Mouse (Mus musculus) adrenal gland, adult 2 months (tissue): ENCODE results near the gene Ephb3. TPM values are rescaled to one million over a fixed set of nuclear protein-coding genes. Genes with fewer than 3 reads are reported as not detected.

Source experiments
- DNase-seq: peaks from one replicate; pipeline ENCODE4 v3.0.0; 2021
- polyA plus RNA-seq: library from polyadenylated mRNA; depleted of rRNA; stranded (reverse); fragments of >200 nt; gene quantifications from 2 replicates; pipeline ENCODE4 v1.2.3, GENCODE M21; 2012
- total RNA-seq, 2 experiments: library from RNA; stranded (reverse); gene quantifications; 2 replicates each; pipeline ENCODE4 v1.2.3; 2021

Gene Ephb3
- total and polyA plus RNA-seq, 3 experiments: 0.78 to 2.9 (median 1.8) TPM

DNA sequence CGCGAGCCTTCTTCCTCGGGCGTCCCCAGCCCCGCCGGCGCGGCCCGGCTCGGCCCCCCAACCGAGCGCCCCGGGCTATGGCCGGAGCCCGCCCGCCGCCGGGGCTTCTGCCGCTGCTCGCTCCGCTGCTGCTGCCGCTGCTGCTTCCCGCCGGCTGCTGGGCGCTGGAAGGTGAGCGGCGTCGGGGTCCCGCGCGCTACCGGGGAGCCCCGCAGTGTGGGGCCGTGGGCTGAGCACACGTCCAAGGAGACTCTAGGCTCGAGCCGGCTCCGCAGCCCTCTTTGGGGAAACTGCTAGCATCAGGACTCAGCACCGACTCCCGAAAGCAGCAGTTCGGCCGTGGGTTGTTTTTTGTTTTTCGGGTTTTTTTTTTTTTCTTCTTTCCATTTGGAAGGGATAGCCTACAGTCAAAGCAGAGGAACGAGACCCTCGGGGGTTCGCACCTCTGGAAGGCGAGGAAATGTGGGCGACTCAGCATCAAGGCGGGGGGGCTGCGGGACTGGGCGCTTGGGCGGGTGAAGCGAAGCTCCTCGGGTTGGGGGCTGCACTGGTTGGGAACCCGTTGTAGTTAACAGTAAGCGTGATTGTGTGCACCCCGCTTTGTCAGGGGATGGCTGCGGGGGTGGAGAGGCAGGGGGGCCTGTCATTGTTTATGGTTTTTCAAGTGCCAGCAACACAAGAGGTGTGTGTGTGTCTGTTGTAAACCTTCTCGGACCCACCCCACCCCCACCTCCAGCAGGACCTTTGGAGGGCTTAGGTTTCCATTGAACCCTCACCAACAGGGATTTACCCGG lies 735 bp downstream of the Ephb3 start:
- DNase-seq: no peak

DNA sequence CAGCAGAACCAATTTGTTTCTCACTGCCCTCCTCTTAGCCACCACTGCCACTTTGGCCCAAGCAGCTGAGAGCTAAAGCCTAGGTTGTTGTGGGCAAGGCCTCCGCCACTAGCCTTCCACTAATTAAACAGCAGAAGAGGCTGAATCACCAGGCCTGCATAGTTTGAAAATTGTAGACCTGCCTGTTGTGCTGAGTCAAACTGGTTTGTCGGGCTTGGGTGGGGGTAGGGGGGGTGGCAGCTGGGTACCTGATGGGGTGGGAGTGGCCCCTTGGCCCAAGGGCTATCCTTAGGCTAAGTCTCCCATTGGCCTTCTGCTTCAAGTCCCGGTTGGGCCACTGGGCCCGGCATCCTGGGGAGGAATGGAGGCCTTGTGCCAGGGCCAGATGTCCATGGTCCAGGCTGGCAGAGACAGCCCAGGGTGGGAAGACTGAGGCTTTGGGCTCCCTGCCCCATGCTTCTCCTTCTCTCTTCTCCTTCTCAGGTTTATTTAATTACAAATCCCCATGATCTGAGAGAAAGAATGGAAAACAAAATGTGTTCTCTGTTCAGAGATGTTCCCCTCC lies 3.5 kb downstream of the Ephb3 start:
- no peak for DNase-seq

DNA sequence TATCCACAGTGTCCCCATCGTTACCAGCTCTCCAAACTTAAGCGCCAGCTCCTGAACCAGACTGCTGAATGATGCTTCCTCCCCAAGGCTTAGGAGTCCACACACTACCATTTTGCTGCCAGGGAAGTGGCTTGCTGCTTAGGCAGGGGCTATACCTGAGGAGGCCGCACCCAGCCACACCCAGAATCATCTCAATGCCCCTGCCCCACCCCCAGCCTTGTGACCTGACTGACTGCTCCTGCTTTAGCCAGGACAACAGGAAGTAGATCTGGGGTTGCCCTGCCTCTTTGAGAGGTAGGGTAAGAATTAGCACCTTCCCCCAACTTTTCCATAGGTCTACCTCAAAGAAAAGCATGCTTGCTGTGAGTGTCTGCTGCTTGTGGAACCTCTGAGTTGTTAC lies 4.7 kb downstream of the Ephb3 start:
- DNase-seq: no peak

DNA sequence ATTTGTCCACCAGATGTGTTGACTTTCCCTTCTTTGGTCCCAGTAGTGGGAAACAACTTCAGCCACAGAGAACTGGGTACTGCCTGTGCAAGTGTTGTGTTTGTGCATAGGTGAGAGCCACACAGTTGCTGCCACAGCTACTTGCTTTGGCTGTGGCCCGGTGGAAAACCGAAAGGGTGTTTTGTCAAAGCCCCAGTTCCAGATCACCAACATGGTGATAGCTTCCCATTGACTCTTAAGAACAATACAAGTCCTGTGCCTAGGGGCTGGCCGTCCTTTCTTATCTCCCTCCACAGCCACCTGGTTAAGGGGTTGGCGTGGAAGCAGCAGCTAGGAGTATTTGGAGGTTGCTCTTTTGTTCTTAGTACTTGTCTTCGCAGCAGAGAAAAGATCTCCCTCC lies 5.6 kb downstream of the Ephb3 start:
- DNase-seq: no peak

DNA sequence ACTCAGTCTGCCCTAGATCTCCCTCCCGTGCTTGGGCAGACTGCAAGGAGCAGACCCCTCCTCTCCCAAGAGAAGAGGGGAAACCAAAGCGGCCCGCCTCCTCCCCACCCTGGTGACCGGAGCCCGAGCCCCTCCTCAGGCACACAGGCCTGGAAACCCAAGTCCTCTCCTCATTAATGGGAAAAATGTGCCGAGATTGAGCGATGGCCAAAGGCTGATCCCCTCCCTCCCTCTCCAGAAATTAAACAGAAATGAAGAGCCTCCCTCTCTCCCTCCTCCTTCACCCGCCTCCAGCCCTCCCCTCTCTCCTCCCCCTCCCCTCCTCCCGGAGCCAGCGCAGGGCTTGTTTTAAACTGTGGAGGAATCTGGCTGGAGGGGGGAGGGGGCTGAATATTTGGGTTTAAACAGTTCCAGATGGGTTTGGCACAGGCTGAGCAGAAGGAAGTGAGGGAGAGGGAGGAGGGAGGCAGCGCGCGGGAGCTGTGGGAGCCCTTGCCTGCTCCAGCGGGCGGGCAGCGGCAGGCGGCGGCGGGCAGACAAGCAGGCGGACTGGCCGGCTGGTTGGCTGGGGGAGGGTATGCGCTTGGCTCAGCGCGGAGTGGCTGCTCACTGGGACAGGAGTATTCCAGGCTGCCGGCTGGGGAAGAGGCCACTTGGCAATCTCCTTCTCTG lies 6.2 kb downstream of the Ephb3 start:
- peak; percentile 79 for DNase-seq

DNA sequence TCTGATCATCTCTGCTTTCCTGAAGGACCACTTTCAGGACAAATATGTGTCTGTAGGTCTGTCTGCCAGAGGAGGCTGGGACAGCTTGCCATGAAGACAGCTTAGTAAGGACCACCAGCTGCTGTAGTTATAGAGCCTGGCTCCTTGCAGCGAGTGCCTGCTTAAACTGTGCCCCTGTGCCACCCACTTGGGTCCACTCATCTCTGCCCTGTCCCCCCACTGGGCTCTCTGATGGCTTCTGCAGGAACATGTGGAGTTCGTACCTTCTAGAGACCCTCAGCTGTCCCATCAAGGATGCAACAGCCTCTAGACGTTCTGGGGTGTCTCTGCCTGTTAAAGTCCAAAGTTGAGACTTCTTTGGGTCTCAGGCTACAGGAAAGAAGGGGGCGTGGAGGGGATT lies 6.9 kb downstream of the Ephb3 start:
- DNase-seq: no peak

DNA sequence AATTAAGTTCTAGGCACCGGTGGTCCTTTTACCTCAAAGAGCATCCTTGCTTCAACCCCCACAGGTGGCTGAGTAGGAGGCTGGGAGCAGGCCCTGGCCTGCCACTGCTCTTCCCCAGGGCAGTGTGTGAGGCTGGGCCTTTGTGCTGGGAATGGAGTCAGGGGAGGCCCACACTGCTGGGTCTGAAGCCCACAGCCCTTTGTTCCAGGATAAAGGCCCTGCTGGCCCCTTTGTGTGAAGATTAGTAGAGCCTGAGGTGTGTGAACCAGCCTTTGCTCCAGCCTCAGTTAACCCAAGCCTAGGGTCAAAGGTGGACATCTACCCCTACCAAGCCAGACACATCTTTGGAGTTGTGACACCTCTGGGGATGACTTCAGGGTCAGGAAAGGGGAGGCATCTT lies 7.8 kb downstream of the Ephb3 start:
- no peak for DNase-seq

DNA sequence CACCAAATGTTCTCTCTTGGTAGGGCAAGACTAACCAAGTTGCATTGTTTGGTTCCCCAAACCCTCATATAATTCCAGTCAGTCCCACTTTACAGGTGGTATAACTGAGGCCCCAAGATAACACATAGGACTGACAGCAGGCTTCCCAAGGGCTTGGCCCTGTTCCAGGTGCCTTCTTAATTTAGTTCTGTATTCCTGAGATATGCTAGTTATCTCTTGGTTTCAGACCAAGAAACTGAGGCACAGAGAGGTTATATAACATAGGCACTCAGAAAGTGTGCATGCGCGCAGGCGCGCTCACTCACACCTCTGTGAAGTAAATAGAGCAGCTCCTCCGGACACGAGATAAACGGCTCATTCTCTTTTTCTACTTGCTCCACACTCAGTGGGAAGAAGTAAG lies 9.4 kb downstream of the Ephb3 start:
- DNase-seq: no peak

DNA sequence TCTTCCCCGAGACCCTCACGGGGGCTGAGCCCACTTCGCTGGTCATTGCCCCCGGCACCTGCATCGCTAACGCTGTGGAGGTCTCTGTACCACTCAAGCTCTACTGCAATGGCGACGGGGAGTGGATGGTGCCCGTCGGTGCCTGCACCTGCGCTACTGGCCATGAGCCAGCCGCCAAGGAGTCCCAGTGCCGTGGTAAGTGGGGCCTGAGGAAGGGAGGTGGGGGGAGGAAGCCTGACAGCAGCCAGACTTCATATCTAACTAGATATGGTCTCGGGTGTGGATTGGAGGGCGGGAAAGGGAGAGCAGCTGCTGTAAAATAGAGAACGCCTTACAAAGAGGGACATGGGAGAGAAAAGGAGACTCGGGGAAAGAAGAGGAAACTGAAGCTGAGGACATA lies 10.2 kb downstream of the Ephb3 start:
- DNase-seq: no peak

DNA sequence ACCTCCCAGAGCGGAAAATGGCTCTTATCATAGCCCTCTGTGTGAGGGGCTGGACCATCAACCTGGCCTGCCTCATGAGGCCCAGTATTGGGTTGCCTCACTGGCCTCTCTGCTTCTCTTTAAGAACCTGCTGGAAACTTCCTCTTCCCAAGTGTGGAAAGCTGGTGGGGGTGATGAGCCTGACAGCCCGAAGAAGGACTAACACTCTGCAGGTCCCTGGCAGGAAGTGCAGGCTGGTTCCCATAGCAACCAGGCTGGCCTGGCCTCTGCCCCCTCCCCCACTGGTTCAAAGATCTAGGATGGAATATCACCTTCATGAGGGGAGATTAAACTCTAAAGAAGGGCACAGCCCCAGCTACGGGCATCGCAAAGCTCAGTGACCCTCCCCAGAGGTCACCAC lies 11.5 kb downstream of the Ephb3 start:
- DNase-seq: no peak

DNA sequence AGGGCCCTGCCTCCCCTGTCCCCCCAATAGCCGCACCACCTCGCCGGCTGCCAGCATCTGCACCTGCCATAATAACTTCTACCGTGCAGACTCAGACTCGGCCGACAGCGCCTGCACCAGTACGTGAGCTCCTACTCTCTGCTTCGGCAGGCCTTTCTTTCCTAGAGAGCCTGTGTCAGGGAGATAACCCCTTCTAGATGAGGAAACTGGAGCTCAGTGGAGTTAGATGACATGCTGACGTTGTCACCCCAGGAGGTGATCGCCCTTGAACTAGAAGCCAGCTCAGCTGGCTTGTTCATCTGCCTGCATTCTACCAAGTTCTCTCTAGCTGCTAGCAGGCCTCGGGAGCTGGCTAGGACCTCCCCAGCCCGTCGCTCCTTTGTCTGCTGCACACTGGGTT lies 12.7 kb downstream of the Ephb3 start:
- no peak for DNase-seq

DNA sequence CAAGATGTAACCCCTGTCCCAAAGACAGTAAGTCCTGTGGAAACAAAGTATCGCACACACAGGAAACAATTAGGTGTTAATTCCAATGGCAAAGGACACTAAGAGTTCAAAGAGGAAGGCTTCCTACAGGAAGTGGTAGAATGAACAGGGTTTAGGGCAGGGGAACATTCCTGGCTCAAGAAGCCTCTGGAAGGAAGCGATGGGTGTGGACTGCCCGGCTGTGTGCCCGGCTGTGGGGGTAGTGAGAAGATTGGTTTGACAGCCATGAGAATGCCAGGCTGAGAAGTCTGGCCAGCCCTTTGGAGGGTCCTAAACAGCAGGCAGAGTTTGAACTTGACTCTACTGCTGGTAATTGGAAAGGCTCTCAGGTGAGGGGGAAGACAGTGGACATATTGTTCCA lies 15.1 kb downstream of the Ephb3 start:
- no peak for DNase-seq

DNA sequence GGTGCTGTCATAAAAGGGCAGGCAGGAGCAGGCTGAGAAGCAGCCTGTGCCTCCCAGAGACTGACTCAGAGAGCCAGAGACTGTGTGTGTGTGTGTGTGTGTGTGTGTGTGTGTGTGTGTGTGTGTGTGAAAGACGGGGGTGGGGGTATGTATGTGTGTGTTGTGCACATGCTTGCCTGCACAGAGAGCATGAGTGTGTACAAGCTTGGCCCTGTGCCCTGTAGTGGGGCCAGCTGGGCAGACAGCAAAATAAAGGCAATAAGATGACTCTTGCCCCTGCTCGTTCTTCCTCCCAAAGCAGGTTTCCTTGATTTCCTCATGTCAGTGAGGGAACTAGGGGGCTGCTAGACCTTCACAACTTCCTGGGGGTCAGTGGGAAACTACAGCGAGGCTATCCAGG lies 18.5 kb downstream of the Ephb3 start:
- DNase-seq: no peak

DNA sequence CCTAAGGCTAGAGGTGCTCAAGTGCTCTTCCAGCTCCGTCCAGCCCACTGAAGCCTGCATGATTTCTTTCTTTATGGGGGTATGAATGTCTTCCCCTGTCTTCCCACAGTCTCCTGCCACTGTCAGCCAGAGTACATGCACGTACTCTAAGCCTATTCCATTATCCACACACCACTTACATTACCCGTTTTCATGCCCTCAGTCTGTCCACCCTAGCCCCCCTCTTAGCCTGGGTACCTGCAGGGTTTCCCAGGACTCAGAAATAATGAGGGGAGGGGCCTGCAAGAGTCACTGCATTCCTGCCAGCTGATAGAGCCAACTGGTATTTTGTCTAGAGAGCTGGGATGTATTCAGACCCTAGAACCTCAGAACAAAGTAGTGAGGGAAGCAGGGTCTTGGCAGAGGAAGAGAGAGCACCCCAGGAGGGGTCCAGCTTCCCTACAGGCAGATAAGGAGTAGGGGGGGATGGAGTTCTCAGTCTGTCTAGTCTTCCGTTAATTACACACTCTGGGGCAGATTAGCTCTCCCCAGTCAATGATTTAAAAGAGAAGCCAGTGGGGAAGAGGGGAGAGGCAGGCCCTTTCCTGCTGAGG lies 20.2 kb downstream of the Ephb3 start:
- DNase-seq: no peak

DNA sequence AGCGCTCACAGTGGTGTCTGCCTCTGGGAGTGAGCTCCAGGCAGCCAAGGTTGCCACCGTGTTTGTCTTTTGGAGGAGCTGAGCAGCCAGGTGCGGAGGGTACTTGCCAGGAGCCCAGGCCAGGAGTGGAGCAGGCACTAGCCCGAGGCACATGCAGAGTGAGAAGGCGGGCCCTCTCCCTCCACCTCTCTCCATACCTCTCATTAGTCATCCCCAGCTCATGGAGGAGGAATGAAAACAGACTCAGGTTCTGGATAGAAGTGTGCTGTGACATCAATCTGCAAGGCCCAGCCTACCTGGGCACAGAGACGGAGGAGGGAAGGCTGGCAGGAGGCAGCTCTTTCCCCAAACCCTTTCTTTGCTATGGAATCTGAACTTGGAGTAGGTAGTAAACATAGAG lies 22.1 kb downstream of the Ephb3 start:
- no peak for DNase-seq

DNA sequence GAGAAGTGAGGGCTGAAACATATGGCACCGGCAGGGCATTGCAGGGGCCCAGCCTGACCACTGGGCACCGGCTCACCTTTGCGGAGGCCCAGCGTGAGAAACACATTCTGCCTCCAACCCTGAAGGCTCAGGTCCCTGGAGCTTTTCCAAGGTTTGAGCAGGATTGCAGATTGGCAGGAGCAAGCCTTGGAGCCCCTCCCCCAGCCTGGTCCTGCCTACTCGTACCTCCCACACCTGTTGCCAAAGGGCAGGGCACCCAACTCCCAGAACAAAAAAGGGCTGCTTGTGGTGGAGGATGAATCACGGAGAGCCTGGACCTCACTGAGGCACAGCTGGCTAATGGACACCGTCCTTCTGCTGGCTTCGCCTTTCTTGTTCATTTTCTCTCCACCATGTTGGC lies 30.6 kb downstream of the Ephb3 start:
- DNase-seq: no peak

DNA sequence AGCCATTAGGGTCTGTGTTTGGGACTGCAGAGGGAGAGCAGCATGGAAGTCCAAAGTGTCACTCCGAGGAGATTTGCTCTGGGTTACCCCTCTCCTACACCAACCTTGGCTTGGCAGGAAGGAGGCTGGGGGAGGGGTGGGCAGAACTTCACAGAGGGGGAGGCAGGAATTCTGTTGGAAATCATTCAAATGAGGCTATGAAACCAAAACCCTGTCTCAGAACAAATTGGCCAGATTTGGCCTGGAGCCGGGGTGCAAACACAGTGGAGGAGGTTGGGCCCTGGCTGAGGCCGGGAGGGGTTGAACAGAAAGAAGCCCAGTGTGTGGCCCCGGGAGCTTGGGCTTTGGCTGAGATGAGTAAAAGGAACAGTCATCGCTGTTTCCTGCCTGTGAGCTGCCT lies 34.2 kb downstream of the Ephb3 start:
- DNase-seq: no peak

DNA sequence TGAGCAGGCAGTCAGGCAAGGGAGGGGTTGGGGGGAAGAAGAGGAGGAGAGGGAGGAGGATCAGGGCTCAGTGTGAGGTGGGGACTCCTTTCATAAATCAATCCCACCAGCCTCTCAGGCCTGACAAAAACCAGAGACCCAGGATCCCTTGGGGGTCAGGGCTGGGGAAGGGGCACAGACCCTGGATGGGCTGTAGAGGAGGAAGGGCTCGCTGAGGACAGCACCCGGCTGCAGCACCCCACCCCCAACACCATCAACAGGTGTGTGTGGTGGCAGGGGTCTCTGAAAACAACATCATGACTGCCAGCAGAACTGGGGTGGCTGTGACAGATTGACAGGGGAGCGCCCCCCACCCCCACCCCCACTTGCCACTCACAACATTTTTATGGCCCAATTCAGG lies 36.0 kb downstream of the Ephb3 start:
- DNase-seq: no peak

DNA sequence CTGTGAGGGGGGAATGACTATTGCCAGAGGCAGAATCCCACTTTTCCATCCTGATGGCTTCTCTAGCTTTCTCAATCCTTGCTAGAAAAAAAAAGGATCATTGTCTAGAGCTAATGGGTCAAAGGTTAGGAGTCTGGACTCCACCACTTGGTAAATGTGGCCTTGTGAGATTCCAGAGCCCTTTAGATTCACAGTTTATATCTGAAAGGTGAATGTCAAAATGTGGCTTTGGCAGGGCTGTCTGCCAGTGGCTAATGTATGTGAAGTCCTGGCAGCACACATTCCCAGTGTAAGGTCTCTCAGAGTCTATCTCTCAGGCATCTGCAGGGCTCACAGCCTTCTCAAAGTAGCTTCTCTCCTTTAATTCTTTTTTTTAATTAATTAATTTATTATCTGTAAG lies 36.5 kb downstream of the Ephb3 start:
- no peak for DNase-seq

DNA sequence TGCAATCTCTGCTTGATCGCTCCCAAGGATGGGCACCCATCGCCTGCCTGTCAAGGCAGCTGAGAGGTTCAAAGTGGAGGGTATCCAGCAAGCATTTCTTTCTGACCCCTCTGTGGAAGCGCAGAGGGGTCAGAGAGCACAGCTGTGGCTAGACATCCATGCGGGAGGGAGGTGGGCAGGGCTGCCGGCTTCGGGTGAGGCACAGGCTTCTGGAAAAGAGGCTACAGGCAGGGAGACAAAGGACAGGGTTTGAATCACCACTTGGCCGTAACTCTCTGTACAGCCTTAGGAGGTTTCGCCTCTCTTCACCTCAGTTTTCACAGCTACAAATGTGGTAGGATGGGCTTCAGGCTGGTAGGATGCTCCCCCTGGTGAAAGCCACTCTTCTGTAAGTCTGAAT lies 38.4 kb downstream of the Ephb3 start:
- no peak for DNase-seq

DNA sequence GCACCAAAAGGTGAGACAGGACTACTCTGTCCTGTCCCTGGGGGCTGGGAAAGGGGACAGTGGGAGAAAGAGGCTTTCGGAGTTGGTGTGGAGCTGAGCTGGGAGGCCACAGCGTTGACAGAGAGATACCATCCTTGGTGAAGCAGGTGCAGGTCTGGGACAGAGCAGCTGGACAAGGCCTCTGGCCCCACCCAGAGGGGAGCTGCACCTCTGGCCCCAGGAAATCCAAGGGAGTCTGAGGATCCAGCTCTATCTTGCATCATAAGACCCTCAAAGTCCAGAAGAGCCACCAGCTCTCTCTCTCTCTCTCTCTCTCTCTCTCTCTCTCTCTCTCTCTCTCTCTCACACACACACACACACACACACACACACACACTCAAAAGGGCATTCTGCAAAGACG lies 40.2 kb downstream of the Ephb3 start:
- no peak for DNase-seq

DNA sequence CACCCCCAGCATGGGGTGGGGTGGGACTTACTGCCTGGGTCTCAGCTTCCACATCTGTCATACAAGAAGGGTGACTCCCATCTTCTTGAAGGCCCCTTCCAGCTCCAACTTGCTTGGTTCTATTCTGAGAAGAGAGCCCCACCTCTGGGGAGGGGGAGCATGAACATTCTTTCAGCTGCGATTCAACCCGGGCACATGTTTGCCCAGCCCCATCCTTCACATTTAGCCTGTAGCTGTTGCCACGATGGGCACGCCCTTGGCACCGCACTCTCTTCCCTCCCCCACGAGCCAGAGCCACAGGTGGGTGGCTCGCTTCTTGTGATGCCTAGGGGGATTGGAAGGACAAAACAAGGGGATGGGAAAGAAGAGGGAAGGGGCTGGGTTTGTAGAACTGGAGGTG lies 40.8 kb downstream of the Ephb3 start:
- no peak for DNase-seq

DNA sequence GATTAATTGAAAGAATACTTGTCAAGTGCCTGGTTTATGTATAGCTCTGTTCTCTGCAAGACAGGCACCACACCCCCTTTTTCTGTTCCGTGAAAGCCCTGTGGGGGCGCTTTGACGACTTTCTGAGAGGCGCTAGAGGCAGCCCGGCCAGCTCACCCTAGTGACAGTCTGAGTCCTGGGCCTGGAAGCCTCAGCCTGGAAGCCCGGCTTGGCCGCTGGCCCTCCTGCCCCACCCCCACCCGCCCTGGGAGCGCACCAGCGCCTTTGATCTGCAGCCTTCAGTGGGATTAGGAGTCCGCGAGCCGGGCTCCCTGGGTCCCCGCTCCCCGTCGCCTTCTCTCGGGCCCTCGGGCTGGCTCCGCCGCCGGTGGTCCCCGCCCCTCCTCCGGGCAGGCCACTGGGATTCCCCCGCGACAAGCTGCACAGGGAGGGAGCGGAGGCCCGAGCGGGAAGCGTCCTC lies 41.4 kb downstream of the Ephb3 start:
- peak; percentile 91 for DNase-seq
